Mouse (Mus musculus) heart, postnatal 36 days (tissue): ENCODE data around the gene Ms4a8a. TPM values are rescaled to one million over a fixed set of nuclear protein-coding genes. Genes with fewer than 3 reads are reported as not detected.

Experiments
- DNase-seq, 2 experiments: peaks; one replicate each; pipeline ENCODE4 v3.0.0; 2021 to 2022
- intact Hi-C: fragments of 180-260 bp; cut with DNase I; formaldehyde crosslinking; loops from one replicate; pipeline ENCODE4 v1.15.1; 2025
- total RNA-seq, 2 experiments: library from RNA; stranded (reverse); gene quantifications; 2 replicates each; pipeline ENCODE4 v1.2.3; 2021

Gene Ms4a8a
- total RNA-seq, 2 experiments from 2014 or later = 1.2 to 3.3 TPM

- intact Hi-C loops = no loop called here
- no peak for DNase-seq
Observed at GRCm38 (mm10) chr19:11022382-11022781, 58.5 kb downstream of the Ms4a8a start.

- no peak for DNase-seq
- intact Hi-C loops = no loop called here
Observed at GRCm38 (mm10) chr19:11017891-11018290, 63.0 kb downstream of the Ms4a8a start, which contains the start of gene Ms4a18. TSS of gene Ms4a18 (minus strand) at chr19:11018031.

Other genes with a start within 250 kb of the Ms4a8a start
- gene Slc15a3, start 241.4 kb downstream of the Ms4a8a start, total RNA-seq = 1 to 10 TPM; 2.2 to 2.4 TPM
- gene Tmem132a, start 211.2 kb downstream of the Ms4a8a start, total RNA-seq = 10 to 100 TPM; 12.4 to 14.8 TPM
- gene Tmem109, start 199.1 kb downstream of the Ms4a8a start, total RNA-seq = 100 to 1,000 TPM in 1 of 2 experiments, 10 to 100 TPM in 1; 97.4 to 107 TPM
- 100 to 1,000 TPM; 218 to 273 TPM for gene Prpf19, start 185.9 kb downstream of the Ms4a8a start, total RNA-seq
- not detected for gene Zp1, start 160.5 kb downstream of the Ms4a8a start, total RNA-seq
- under 1 TPM in 1 of 2 experiments, not detected in 1; 0.14 TPM for gene Ptgdr2, start 143.9 kb downstream of the Ms4a8a start, total RNA-seq
- gene Ccdc86, start 131.8 kb downstream of the Ms4a8a start, total RNA-seq = 1 to 10 TPM; 6.3 to 6.5 TPM
- not detected for gene Ms4a10, start 106.4 kb downstream of the Ms4a8a start, total RNA-seq
- not detected for gene Ms4a15, start 87.9 kb downstream of the Ms4a8a start, total RNA-seq
- not detected for gene Ms4a18, start 63.1 kb downstream of the Ms4a8a start, total RNA-seq
- not detected for gene 1700017D01Rik, start 49.8 kb upstream of the Ms4a8a start, total RNA-seq
- gene 1700025F22Rik, start 84.2 kb upstream of the Ms4a8a start, total RNA-seq = not detected
- not detected for gene Ms4a13, start 115.6 kb upstream of the Ms4a8a start, total RNA-seq
- gene Ms4a12, start 151.3 kb upstream of the Ms4a8a start, total RNA-seq = not detected
- gene Ms4a1, start 185.1 kb upstream of the Ms4a8a start, total RNA-seq = under 1 TPM; 0.47 to 0.76 TPM
- not detected for gene Ms4a5, start 202.8 kb upstream of the Ms4a8a start, total RNA-seq
- under 1 TPM in 1 of 2 experiments, not detected in 1; 0.05 TPM for gene Ms4a14, start 233.4 kb upstream of the Ms4a8a start, total RNA-seq